Mouse (Mus musculus): ENCODE data around the gene Jmjd6. TPM values are rescaled to one million over a fixed set of nuclear protein-coding genes. Genes with fewer than 3 reads are reported as not detected.

The Jmjd6 gene
- polyA plus RNA-seq, 1 experiment from 2014 or later = 73.3 TPM

GRCm38 (mm10) chr11:116822215-116822614 lies 21.0 kb downstream of the Jmjd6 start:
- Histone ChIP-seq H3K4me3 (ENCODE audit: low read length) (no peak overlapping the region), H3K4me2 (ENCODE audit: low read depth, low read length) (peak overlapping the region; percentile 4), H3K36me3 (ENCODE audit: control insufficient read depth, insufficient read depth) (no peaks in the 10 kb centered on the region), H3K27me3 (ENCODE audit: control insufficient read depth, insufficient read depth, low read length) (no peaks in the 10 kb centered on the region), H3K27ac (ENCODE audit: low read length) (peak overlapping the region; percentile 58), H3K9ac (ENCODE audit: low read length) (peak overlapping the region; percentile 27), H3K4me1 (ENCODE audit: control insufficient read depth, insufficient read depth, low read length) (peaks cover 42% of the 10 kb centered on the region), H3K9me3 (replicated peaks; ENCODE audit: control insufficient read depth, low read length) (no peaks in the 10 kb centered on the region)
- no peak for ATAC-seq (replicated peaks; ENCODE audit: extremely low read depth, insufficient read depth, low FRiP score)
- 55% methylated on average over 10 of the region's 10 CpGs for WGBS

GRCm38 (mm10) chr11:116821057-116821940 lies 21.9 kb downstream of the Jmjd6 start:
- Histone ChIP-seq H3K4me3 (ENCODE audit: low read length) (no peak overlapping the region), H3K36me3 (ENCODE audit: control insufficient read depth, insufficient read depth) (no peaks in the 10 kb centered on the region), H3K27me3 (ENCODE audit: control insufficient read depth, insufficient read depth, low read length) (no peaks in the 10 kb centered on the region), H3K9me3 (replicated peaks; ENCODE audit: control insufficient read depth, low read length) (no peaks in the 10 kb centered on the region), H3K9ac (ENCODE audit: low read length) (peak overlapping the region; percentile 42), H3K27ac (ENCODE audit: low read length) (peak overlapping the region; percentile 84), H3K4me1 (ENCODE audit: control insufficient read depth, insufficient read depth, low read length) (peaks cover 41% of the 10 kb centered on the region), H3K4me2 (ENCODE audit: low read depth, low read length) (peak overlapping the region; percentile 4)
- peak; percentile 76 for ATAC-seq (replicated peaks; ENCODE audit: extremely low read depth, insufficient read depth, low FRiP score)
- WGBS = 22% methylated on average over 13 of the region's 13 CpGs

GRCm38 (mm10) chr11:116819932-116820593 lies 23.2 kb downstream of the Jmjd6 start:
- no peak overlapping the region for H3K4me2 ChIP-seq (ENCODE audit: low read depth, low read length)
- 70% methylated on average over 5 of the region's 5 CpGs for WGBS
- no peaks in the 10 kb centered on the region for H3K9me3 ChIP-seq (replicated peaks; ENCODE audit: control insufficient read depth, low read length)
- H3K4me3 ChIP-seq (ENCODE audit: low read length) = no peak overlapping the region
- no peaks in the 10 kb centered on the region for H3K27me3 ChIP-seq (ENCODE audit: control insufficient read depth, insufficient read depth, low read length)
- H3K36me3 ChIP-seq (ENCODE audit: control insufficient read depth, insufficient read depth) = no peaks in the 10 kb centered on the region
- no peak for ATAC-seq (replicated peaks; ENCODE audit: extremely low read depth, insufficient read depth, low FRiP score)
- peaks cover 45% of the 10 kb centered on the region for H3K4me1 ChIP-seq (ENCODE audit: control insufficient read depth, insufficient read depth, low read length)
- peak overlapping the region; percentile 84 for H3K27ac ChIP-seq (ENCODE audit: low read length)
- no peak overlapping the region for H3K9ac ChIP-seq (ENCODE audit: low read length)

GRCm38 (mm10) chr11:116818722-116819121 lies 24.5 kb downstream of the Jmjd6 start:
- Histone ChIP-seq H3K4me3 (ENCODE audit: low read length) (no peak overlapping the region), H3K36me3 (ENCODE audit: control insufficient read depth, insufficient read depth) (no peaks in the 10 kb centered on the region), H3K4me1 (ENCODE audit: control insufficient read depth, insufficient read depth, low read length) (peaks cover 58% of the 10 kb centered on the region), H3K9ac (ENCODE audit: low read length) (no peak overlapping the region), H3K4me2 (ENCODE audit: low read depth, low read length) (no peak overlapping the region), H3K27me3 (ENCODE audit: control insufficient read depth, insufficient read depth, low read length) (no peaks in the 10 kb centered on the region), H3K9me3 (replicated peaks; ENCODE audit: control insufficient read depth, low read length) (no peaks in the 10 kb centered on the region), H3K27ac (ENCODE audit: low read length) (no peak overlapping the region)
- no peak for ATAC-seq (replicated peaks; ENCODE audit: extremely low read depth, insufficient read depth, low FRiP score)
- 46% methylated on average over 8 of the region's 8 CpGs for WGBS

GRCm38 (mm10) chr11:116817567-116817966 lies 25.7 kb downstream of the Jmjd6 start:
- Histone ChIP-seq H3K4me2 (ENCODE audit: low read depth, low read length) (no peak overlapping the region), H3K4me1 (ENCODE audit: control insufficient read depth, insufficient read depth, low read length) (peaks cover 67% of the 10 kb centered on the region), H3K27ac (ENCODE audit: low read length) (no peak overlapping the region), H3K9ac (ENCODE audit: low read length) (no peak overlapping the region), H3K9me3 (replicated peaks; ENCODE audit: control insufficient read depth, low read length) (no peaks in the 10 kb centered on the region), H3K27me3 (ENCODE audit: control insufficient read depth, insufficient read depth, low read length) (no peaks in the 10 kb centered on the region), H3K36me3 (ENCODE audit: control insufficient read depth, insufficient read depth) (no peaks in the 10 kb centered on the region), H3K4me3 (ENCODE audit: low read length) (no peak overlapping the region)
- no peak for ATAC-seq (replicated peaks; ENCODE audit: extremely low read depth, insufficient read depth, low FRiP score)
- 92% methylated on average over 5 of the region's 5 CpGs for WGBS

GRCm38 (mm10) chr11:116816769-116817168 lies 26.5 kb downstream of the Jmjd6 start:
- no peak for ATAC-seq (replicated peaks; ENCODE audit: extremely low read depth, insufficient read depth, low FRiP score)
- WGBS = 57% methylated on average over 5 of the region's 5 CpGs
- Histone ChIP-seq H3K9me3 (replicated peaks; ENCODE audit: control insufficient read depth, low read length) (no peaks in the 10 kb centered on the region), H3K4me2 (ENCODE audit: low read depth, low read length) (no peak overlapping the region), H3K4me3 (ENCODE audit: low read length) (no peak overlapping the region), H3K9ac (ENCODE audit: low read length) (no peak overlapping the region), H3K27me3 (ENCODE audit: control insufficient read depth, insufficient read depth, low read length) (no peaks in the 10 kb centered on the region), H3K36me3 (ENCODE audit: control insufficient read depth, insufficient read depth) (no peaks in the 10 kb centered on the region), H3K4me1 (ENCODE audit: control insufficient read depth, insufficient read depth, low read length) (peaks cover 63% of the 10 kb centered on the region), H3K27ac (ENCODE audit: low read length) (no peak overlapping the region)

GRCm38 (mm10) chr11:116814884-116815415 lies 28.3 kb downstream of the Jmjd6 start:
- H3K9me3 ChIP-seq (replicated peaks; ENCODE audit: control insufficient read depth, low read length) = no peaks in the 10 kb centered on the region
- H3K4me2 ChIP-seq (ENCODE audit: low read depth, low read length) = 0 out of 2 replicates have a peak overlapping the region, but pooled peaks have one; percentile 21
- no peaks in the 10 kb centered on the region for H3K36me3 ChIP-seq (ENCODE audit: control insufficient read depth, insufficient read depth)
- no peaks in the 10 kb centered on the region for H3K27me3 ChIP-seq (ENCODE audit: control insufficient read depth, insufficient read depth, low read length)
- H3K4me3 ChIP-seq (ENCODE audit: low read length) = no peak overlapping the region
- WGBS = 27% methylated on average over 7 of the region's 7 CpGs
- H3K9ac ChIP-seq (ENCODE audit: low read length) = peak overlapping the region; percentile 0
- no peak for ATAC-seq (replicated peaks; ENCODE audit: extremely low read depth, insufficient read depth, low FRiP score)
- peak overlapping the region; percentile 72 for H3K27ac ChIP-seq (ENCODE audit: low read length)
- peaks cover 55% of the 10 kb centered on the region for H3K4me1 ChIP-seq (ENCODE audit: control insufficient read depth, insufficient read depth, low read length)

GRCm38 (mm10) chr11:116814076-116814883 lies 29.0 kb downstream of the Jmjd6 start:
- H3K4me2 ChIP-seq (ENCODE audit: low read depth, low read length) = 0 out of 2 replicates have a peak overlapping the region, but pooled peaks have one; percentile 21
- ATAC-seq (replicated peaks; ENCODE audit: extremely low read depth, insufficient read depth, low FRiP score) = peak; percentile 8
- peaks cover 48% of the 10 kb centered on the region for H3K4me1 ChIP-seq (ENCODE audit: control insufficient read depth, insufficient read depth, low read length)
- no peaks in the 10 kb centered on the region for H3K36me3 ChIP-seq (ENCODE audit: control insufficient read depth, insufficient read depth)
- no peaks in the 10 kb centered on the region for H3K9me3 ChIP-seq (replicated peaks; ENCODE audit: control insufficient read depth, low read length)
- H3K9ac ChIP-seq (ENCODE audit: low read length) = peak overlapping the region; percentile 0
- 33% methylated on average over 20 of the region's 20 CpGs for WGBS
- peak overlapping the region; percentile 72 for H3K27ac ChIP-seq (ENCODE audit: low read length)
- no peak overlapping the region for H3K4me3 ChIP-seq (ENCODE audit: low read length)
- H3K27me3 ChIP-seq (ENCODE audit: control insufficient read depth, insufficient read depth, low read length) = no peaks in the 10 kb centered on the region

All from heart, embryonic 16.5 days (tissue).